Mouse (Mus musculus) liver, postnatal 0 days (tissue): ENCODE results near the gene Spata16.

ENCODE experiments used
- CTCF ChIP-seq: sonication (generic); IDR thresholded peaks from 2 replicates; pipeline ENCODE4 v1.5.1; 2016; ENCODE audit warnings: antibody characterized with exemption, low read depth
- EP300 ChIP-seq: IDR thresholded peaks from 2 replicates; pipeline ENCODE4 v1.6.1; 2016; ENCODE audit warnings: antibody characterized with exemption, low read depth, mild to moderate bottlenecking

GRCm38 (mm10) chr3:26983749-26984148 is 346.3 kb downstream of the Spata16 start:
- no peak for TF ChIP-seq EP300
- TF ChIP-seq CTCF = no peak
